Mouse (Mus musculus) cerebellum, postnatal 14 days (tissue): ENCODE data around the gene Uba52.

Experiments used
- DNase-seq, 2 experiments: peaks; one replicate each; pipeline ENCODE4 v3.0.0; 2021; ENCODE audit warnings: mixed read lengths in 2 of 2

Uba52 gene

GRCm38 (mm10) chr8:70481908-70482307 is 28.7 kb downstream of the Uba52 start:
- DNase-seq, result no peak

- DNase-seq, result no peak
Observed at GRCm38 (mm10) chr8:70477269-70477982, 33.2 kb downstream of the Uba52 start.

GRCm38 (mm10) chr8:70476333-70477268 is 34.0 kb downstream of the Uba52 start, which contains the start of gene Klhl26:
Klhl26 (minus strand) TSS chr8:70476968.
- DNase-seq, result peak; percentile 96

GRCm38 (mm10) chr8:70471856-70472255 is 38.7 kb downstream of the Uba52 start:
- peak; percentile 71 to 75 for DNase-seq

- DNase-seq, result no peak
Observed at GRCm38 (mm10) chr8:70469938-70470337, 40.7 kb downstream of the Uba52 start.

- DNase-seq, result no peak
Observed at GRCm38 (mm10) chr8:70469295-70469916, 41.2 kb downstream of the Uba52 start.

GRCm38 (mm10) chr8:70468733-70469132 is 41.9 kb downstream of the Uba52 start:
- no peak for DNase-seq

GRCm38 (mm10) chr8:70467907-70468306 is 42.7 kb downstream of the Uba52 start:
- DNase-seq, result no peak

GRCm38 (mm10) chr8:70467229-70467725 is 43.3 kb downstream of the Uba52 start:
- no peak for DNase-seq

GRCm38 (mm10) chr8:70466771-70467170 is 43.8 kb downstream of the Uba52 start:
- DNase-seq, result no peak

GRCm38 (mm10) chr8:70466305-70466704 is 44.3 kb downstream of the Uba52 start:
- DNase-seq, result no peak

- no peak for DNase-seq
Observed at GRCm38 (mm10) chr8:70465701-70466100, 44.9 kb downstream of the Uba52 start.

GRCm38 (mm10) chr8:70464162-70464561 is 46.4 kb downstream of the Uba52 start:
- no peak for DNase-seq

GRCm38 (mm10) chr8:70463306-70463705 is 47.3 kb downstream of the Uba52 start:
- DNase-seq, result peak in 1 of 2 experiments; percentile 52

GRCm38 (mm10) chr8:70462516-70462813 is 48.1 kb downstream of the Uba52 start:
- DNase-seq, result no peak

- DNase-seq, result no peak
Observed at GRCm38 (mm10) chr8:70461765-70462515, 48.7 kb downstream of the Uba52 start.

- peak; percentile 46 to 65 for DNase-seq
Observed at GRCm38 (mm10) chr8:70460606-70461005, 50.0 kb downstream of the Uba52 start.

- DNase-seq, result peak in 1 of 2 experiments; percentile 48
Observed at GRCm38 (mm10) chr8:70460199-70460598, 50.4 kb downstream of the Uba52 start.

- no peak for DNase-seq
Observed at GRCm38 (mm10) chr8:70459636-70460035, 51.0 kb downstream of the Uba52 start.

- DNase-seq, result no peak
Observed at GRCm38 (mm10) chr8:70458462-70458861, 52.1 kb downstream of the Uba52 start.
